Mouse (Mus musculus): ENCODE data around the gene Kdm1b.

Kdm1b gene

DNA sequence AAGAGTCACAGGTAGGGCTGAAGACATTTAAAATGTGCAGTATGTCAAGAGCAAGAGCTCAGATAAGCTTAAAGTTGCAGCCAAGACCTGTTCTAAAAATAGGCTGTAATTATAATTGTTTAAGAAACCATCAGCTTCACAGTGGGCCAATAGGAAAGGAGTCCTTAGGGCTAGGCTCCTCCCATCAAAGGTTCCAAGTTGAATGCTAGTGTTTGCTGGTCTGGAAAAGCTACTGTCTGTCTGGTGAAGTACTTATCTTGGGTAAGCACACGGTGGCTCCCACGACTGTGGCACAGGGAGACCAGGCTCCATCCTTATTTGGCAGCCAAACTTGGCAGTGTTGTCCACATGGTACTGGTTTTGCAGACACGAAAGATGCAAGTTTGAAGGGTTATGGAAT, 69.6 kb downstream of the Kdm1b start:
- DNase-seq = no peak

DNA sequence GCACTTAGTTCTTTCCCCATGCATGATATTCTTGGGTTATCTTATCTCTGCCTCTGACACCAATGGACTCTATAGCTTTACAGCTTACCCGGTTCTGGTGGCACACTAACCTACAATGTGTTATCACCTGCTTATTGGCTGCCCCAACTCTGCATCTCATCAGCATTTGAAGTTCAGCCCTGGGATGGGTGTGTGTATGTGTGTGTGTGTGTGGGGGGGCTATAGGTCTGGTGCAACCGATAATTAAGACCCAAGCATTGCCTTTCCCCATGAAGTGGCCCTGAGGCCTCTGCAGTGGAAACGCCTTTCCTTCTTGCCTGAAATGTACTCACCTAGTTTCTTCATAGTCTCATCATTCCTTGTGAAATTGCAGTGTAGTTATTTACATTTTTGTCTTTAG, 72.7 kb downstream of the Kdm1b start:
- no peak for DNase-seq

DNA sequence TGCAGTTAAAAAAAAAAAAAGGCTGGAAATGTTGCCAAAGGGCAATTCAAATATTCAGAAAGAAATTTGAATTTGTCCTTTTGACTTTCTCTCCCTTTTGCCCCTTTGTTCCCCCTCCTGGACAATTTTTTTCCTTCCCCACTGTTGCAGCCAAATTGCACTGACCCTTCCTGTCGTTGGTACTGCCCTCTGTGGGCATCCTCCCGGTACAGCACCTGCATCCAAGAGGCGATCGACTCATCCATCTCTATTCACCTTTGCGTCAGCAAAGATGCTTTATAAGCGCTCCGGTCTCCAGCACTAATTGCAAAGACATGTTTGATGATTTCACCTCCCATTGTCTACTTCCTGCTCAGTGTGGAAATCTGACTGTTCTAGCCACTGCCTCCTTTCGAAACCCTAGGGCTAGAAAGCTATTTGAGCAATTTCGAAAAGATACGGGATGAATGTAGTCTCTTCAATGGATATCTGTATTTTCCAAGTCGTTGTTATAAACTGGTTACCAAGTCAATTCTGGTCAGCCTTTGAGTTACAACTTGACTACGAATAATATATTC, 78.1 kb downstream of the Kdm1b start:
- peak; percentile 74 for DNase-seq

GRCm38 (mm10) chr13:47122537-47123430, 79.5 kb downstream of the Kdm1b start, which contains the start of gene Rnf144b:
Rnf144b (plus strand) TSS chr13:47122656.
- peak; percentile 92 for DNase-seq

GRCm38 (mm10) chr13:47124449-47124848, 81.2 kb downstream of the Kdm1b start:
- DNase-seq = peak; percentile 83

- peak; percentile 82 for DNase-seq
Observed at GRCm38 (mm10) chr13:47124986-47125385, 81.7 kb downstream of the Kdm1b start.

DNA sequence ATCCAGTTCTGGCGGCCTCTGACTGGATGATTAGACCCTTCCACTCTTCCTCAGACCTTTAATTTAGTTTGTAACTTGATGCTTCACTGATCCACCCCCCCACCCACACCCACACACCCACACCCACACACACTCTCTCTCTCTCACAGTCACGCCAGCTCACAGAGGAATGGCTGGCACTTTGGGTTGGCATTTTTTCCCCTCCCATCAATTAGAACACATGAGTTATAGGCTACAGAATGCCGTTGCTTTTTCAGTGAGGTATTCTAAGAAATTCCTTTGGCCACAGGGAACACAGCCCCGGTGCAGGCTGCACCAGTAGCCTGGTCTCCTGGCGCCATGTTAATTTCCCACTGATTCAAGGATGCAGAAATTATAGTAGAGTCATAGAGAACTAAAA, 82.3 kb downstream of the Kdm1b start:
- peak; percentile 18 for DNase-seq

DNA sequence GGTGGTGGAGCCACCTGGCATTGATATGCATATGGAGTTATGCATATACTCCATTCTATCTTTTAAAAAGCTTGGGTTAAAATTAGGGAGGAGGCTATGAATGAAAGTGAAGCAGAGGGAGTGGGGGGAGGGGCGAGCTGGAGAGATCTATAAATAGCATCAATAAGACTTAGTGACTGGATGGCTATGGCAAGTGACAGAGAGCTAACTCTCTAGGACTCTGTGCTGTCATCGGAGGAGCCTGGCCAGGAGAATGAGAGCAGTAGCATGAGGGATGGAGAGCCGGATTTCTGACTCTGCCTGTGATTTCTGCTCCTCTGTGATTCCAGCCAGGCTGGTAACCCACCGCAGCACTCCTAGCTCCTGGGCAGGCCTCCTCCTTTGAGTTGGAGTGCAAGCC, 85.8 kb downstream of the Kdm1b start:
- DNase-seq = no peak

GRCm38 (mm10) chr13:47133058-47133457, 89.8 kb downstream of the Kdm1b start:
- no peak for DNase-seq

- no peak for DNase-seq
Observed at GRCm38 (mm10) chr13:47134836-47135235, 91.5 kb downstream of the Kdm1b start.
